Mouse (Mus musculus) stomach, postnatal 0 days (tissue): ENCODE results near the gene Pdgfa. TPM values are rescaled to one million over a fixed set of nuclear protein-coding genes. Genes with fewer than 3 reads are reported as not detected.

ENCODE experiments used
- ATAC-seq: fragments of 200-750 bp; cut with Nextera tagmentation; 2 replicates; pipeline ENCODE4 v1.8.0; 2017; ENCODE audit not compliant: low FRiP score, low TSS enrichment
- DNase-seq: peaks from one replicate; pipeline ENCODE4 v3.0.0-alpha.2; 2016; ENCODE audit warnings: low spot score
- H3K27ac ChIP-seq: fragments of 300-500 bp; sonication (generic); replicated peaks from 2 replicates; pipeline ENCODE4 v1.5.1; 2014; ENCODE audit warnings: mild to moderate bottlenecking, control low read depth
- H3K27me3 ChIP-seq: fragments of 300-500 bp; sonication (generic); 2 replicates; pipeline ENCODE4 v1.6.1; 2014; ENCODE audit warnings: low read length; ENCODE audit not compliant: control insufficient read depth, insufficient read depth
- H3K36me3 ChIP-seq: fragments of 300-500 bp; sonication (generic); 2 replicates; pipeline ENCODE4 v1.6.1; 2014; ENCODE audit warnings: low read length, mixed read lengths; ENCODE audit not compliant: control insufficient read depth, insufficient read depth
- H3K4me1 ChIP-seq: fragments of 300-500 bp; sonication (generic); replicated peaks from 2 replicates; pipeline ENCODE4 v1.6.1; 2014; ENCODE audit warnings: antibody characterized with exemption; ENCODE audit not compliant: control insufficient read depth, insufficient read depth
- H3K4me2 ChIP-seq: fragments of 300-500 bp; sonication (generic); replicated peaks from 2 replicates; pipeline ENCODE4 v1.6.1; 2014; ENCODE audit warnings: low read depth, mild to moderate bottlenecking, control low read depth, moderate library complexity
- H3K4me3 ChIP-seq: fragments of 300-500 bp; sonication (generic); 2 replicates; pipeline ENCODE4 v1.5.1; 2014; ENCODE audit warnings: low read depth, low read length, control low read depth
- H3K9ac ChIP-seq: fragments of 300-500 bp; sonication (generic); 2 replicates; pipeline ENCODE4 v1.6.1; 2014; ENCODE audit warnings: mild to moderate bottlenecking, low read length, control low read depth, mixed read lengths
- H3K9me3 ChIP-seq: fragments of 300-500 bp; sonication (generic); 2 replicates; pipeline ENCODE4 v1.6.1; 2016; ENCODE audit warnings: low read length; ENCODE audit not compliant: control insufficient read depth
- CTCF ChIP-seq: IDR thresholded peaks from 2 replicates; pipeline ENCODE4 v1.5.1; 2016; ENCODE audit warnings: antibody characterized with exemption, low read depth, mild to moderate bottlenecking, moderate library complexity
- EP300 ChIP-seq: optimal IDR thresholded peaks from 2 replicates; pipeline ENCODE3; 2016; ENCODE audit warnings: antibody characterized with exemption
- WGBS: fragments of 180-500 bp; shearing (Covaris S2); extraction: QIAGEN DNeasy Blood & Tissue Kit; methylation state at CpG from one replicate; pipeline ENCODE4 v1.1.7; 2014; 5-methylcytosine and 5-hydroxymethylcytosine counted together
- polyA plus RNA-seq: library from polyadenylated mRNA; unstranded; fragments of >200 nt; fragmentation: Nextera tagmentation; extraction: Ambion mirVana; gene quantifications from 2 replicates; pipeline ENCODE4 v1.2.1, GENCODE M21; 2015

The Pdgfa gene
- polyA plus RNA-seq, 1 experiment from 2014 or later: 60.4 TPM

- peak; percentile 35 for DNase-seq
- no peaks in the 10 kb centered on the region; the same call in 1 of the 2 replicates for H3K36me3 ChIP-seq
Measured at GRCm38 (mm10) chr5:139015097-139015496, 17.9 kb upstream of the Pdgfa start.

GRCm38 (mm10) chr5:139010649-139011048 is 13.5 kb upstream of the Pdgfa start:
- no peak for DNase-seq
- no peak for TF ChIP-seq CTCF
- TF ChIP-seq EP300: no peak
- ATAC-seq: no peak
- H3K36me3 ChIP-seq: no peaks in the 10 kb centered on the region
- no peak overlapping the region for H3K4me2 ChIP-seq
- H3K27ac ChIP-seq: no peak overlapping the region
- no peak overlapping the region for H3K4me3 ChIP-seq
- H3K27me3 ChIP-seq: no peaks in the 10 kb centered on the region
- WGBS: 61% methylated on average over 2 of the region's 2 CpGs
- no peak overlapping the region for H3K9ac ChIP-seq
- no peaks in the 10 kb centered on the region for H3K4me1 ChIP-seq
- no peaks in the 10 kb centered on the region for H3K9me3 ChIP-seq

More at GRCm38 (mm10) chr5:139015097-139015496, 17.9 kb upstream of the Pdgfa start:
- H3K4me1 ChIP-seq: no peaks in the 10 kb centered on the region
- whole genome bisulfite sequencing: 47% methylated on average over 3 of the region's 3 CpGs
- no peaks in the 10 kb centered on the region for H3K9me3 ChIP-seq
- H3K27me3 ChIP-seq: no peaks in the 10 kb centered on the region
- H3K9ac ChIP-seq: no peak overlapping the region
- no peak overlapping the region for H3K4me2 ChIP-seq
- H3K4me3 ChIP-seq: no peak overlapping the region
- TF ChIP-seq EP300 (no peak), CTCF (peak; percentile 39)
- ATAC-seq: peak; percentile 65
- peak overlapping the region; percentile 2; the same call in 1 of the 2 replicates for H3K27ac ChIP-seq

- peak; percentile 83 for ATAC-seq
- no peak overlapping the region for H3K4me3 ChIP-seq
- TF ChIP-seq EP300 (no peak), CTCF (peak; percentile 71)
- 51% methylated on average over 4 of the region's 4 CpGs for WGBS
- H3K4me2 ChIP-seq: no peak overlapping the region
- no peaks in the 10 kb centered on the region for H3K36me3 ChIP-seq
- H3K27ac ChIP-seq: no peak overlapping the region
- peak; percentile 45 for DNase-seq
- H3K9ac ChIP-seq: no peak overlapping the region
- H3K27me3 ChIP-seq: no peaks in the 10 kb centered on the region
- H3K4me1 ChIP-seq: no peaks in the 10 kb centered on the region
- H3K9me3 ChIP-seq: no peaks in the 10 kb centered on the region
Measured at GRCm38 (mm10) chr5:139007141-139007775, 10.1 kb upstream of the Pdgfa start.

GRCm38 (mm10) chr5:139004588-139004987 is 7.4 kb upstream of the Pdgfa start:
- Histone ChIP-seq H3K27me3 (no peaks in the 10 kb centered on the region), H3K36me3 (no peaks in the 10 kb centered on the region), H3K4me1 (no peaks in the 10 kb centered on the region), H3K4me2 (no peak overlapping the region), H3K27ac (no peak overlapping the region), H3K9ac (no peak overlapping the region), H3K9me3 (no peaks in the 10 kb centered on the region), H3K4me3 (no peak overlapping the region)
- no peak for TF ChIP-seq EP300
- TF ChIP-seq CTCF: no peak
- DNase-seq (no peak), ATAC-seq (no peak)
- 80% methylated on average over 6 of the region's 6 CpGs for WGBS

GRCm38 (mm10) chr5:138999716-139000115 is 2.5 kb upstream of the Pdgfa start:
- Histone ChIP-seq H3K9me3 (no peaks in the 10 kb centered on the region), H3K36me3 (no peaks in the 10 kb centered on the region), H3K9ac (no peak overlapping the region), H3K4me2 (no peak overlapping the region), H3K27me3 (peaks cover 3% of the 10 kb centered on the region; the same call in 1 of the 2 replicates), H3K4me3 (no peak overlapping the region), H3K4me1 (peaks cover 14% of the 10 kb centered on the region; the same call in 1 of the 2 replicates), H3K27ac (no peak overlapping the region)
- WGBS: 69% methylated on average over 7 of the region's 7 CpGs
- no peak for ATAC-seq
- TF ChIP-seq CTCF: no peak
- no peak for TF ChIP-seq EP300
- DNase-seq: no peak

GRCm38 (mm10) chr5:138997936-138998580 is 888 bp upstream of the Pdgfa start:
- Histone ChIP-seq H3K27me3 (peaks cover 3% of the 10 kb centered on the region; the same call in 1 of the 2 replicates), H3K27ac (peak overlapping the region; percentile 77), H3K4me3 (peak overlapping the region; percentile 32), H3K9ac (peak overlapping the region; percentile 48), H3K36me3 (no peaks in the 10 kb centered on the region), H3K4me1 (peaks cover 14% of the 10 kb centered on the region; the same call in 1 of the 2 replicates), H3K4me2 (peak overlapping the region; percentile 90), H3K9me3 (no peaks in the 10 kb centered on the region)
- DNase-seq: peak; percentile 86
- ATAC-seq: peak; percentile 46
- WGBS: 2% methylated on average over 30 of the region's 30 CpGs
- TF ChIP-seq CTCF (no peak), EP300 (no peak)
